Mouse (Mus musculus) lung, adult 18-20 months (tissue): ENCODE results near the gene Ppp2r5a.

Experiments used
- DNase-seq, 2 experiments: peaks; one replicate each; pipeline ENCODE4 v3.0.0; 2022; ENCODE audit warnings: mixed read lengths in 2 of 2

The Ppp2r5a gene

GRCm38 (mm10) chr1:191375644-191375998 is 27.5 kb downstream of the Ppp2r5a start:
- no peak for DNase-seq

GRCm38 (mm10) chr1:191374993-191375643 is 28.0 kb downstream of the Ppp2r5a start:
- no peak for DNase-seq

GRCm38 (mm10) chr1:191369140-191369539 is 33.9 kb downstream of the Ppp2r5a start:
- DNase-seq: no peak

- no peak for DNase-seq
These were observed 34.9 kb downstream of the Ppp2r5a start for GRCm38 (mm10) chr1:191368193-191368592.

GRCm38 (mm10) chr1:191364477-191364876 is 38.6 kb downstream of the Ppp2r5a start:
- DNase-seq: peak in 1 of 2 experiments; percentile 28

GRCm38 (mm10) chr1:191362412-191362811 is 40.7 kb downstream of the Ppp2r5a start:
- DNase-seq: no peak

- no peak for DNase-seq
These were observed 43.6 kb downstream of the Ppp2r5a start for GRCm38 (mm10) chr1:191359478-191359877.

GRCm38 (mm10) chr1:191356936-191357335 is 46.1 kb downstream of the Ppp2r5a start:
- no peak for DNase-seq

- DNase-seq: no peak
These were observed 49.2 kb downstream of the Ppp2r5a start for GRCm38 (mm10) chr1:191353836-191354235.

GRCm38 (mm10) chr1:191352786-191353488 is 50.1 kb downstream of the Ppp2r5a start:
- peak in 1 of 2 experiments; percentile 29 for DNase-seq

- no peak for DNase-seq
These were observed 52.7 kb downstream of the Ppp2r5a start for GRCm38 (mm10) chr1:191350355-191350754.

GRCm38 (mm10) chr1:191349486-191350037 is 53.5 kb downstream of the Ppp2r5a start:
- no peak for DNase-seq

- no peak for DNase-seq
These were observed 54.1 kb downstream of the Ppp2r5a start for GRCm38 (mm10) chr1:191348996-191349395.

- DNase-seq: no peak
These were observed 54.5 kb downstream of the Ppp2r5a start for GRCm38 (mm10) chr1:191348592-191348991.

GRCm38 (mm10) chr1:191347602-191348001 is 55.5 kb downstream of the Ppp2r5a start:
- no peak for DNase-seq

- DNase-seq: no peak
These were observed 62.5 kb downstream of the Ppp2r5a start for GRCm38 (mm10) chr1:191340530-191340929.

- DNase-seq: no peak
These were observed 63.2 kb downstream of the Ppp2r5a start for GRCm38 (mm10) chr1:191339876-191340275.

- no peak for DNase-seq
These were observed 68.6 kb downstream of the Ppp2r5a start for GRCm38 (mm10) chr1:191334500-191334899.

- DNase-seq: no peak
These were observed 72.7 kb downstream of the Ppp2r5a start for GRCm38 (mm10) chr1:191330356-191330755.

- DNase-seq: no peak
These were observed 75.0 kb downstream of the Ppp2r5a start for GRCm38 (mm10) chr1:191328019-191328441.

- no peak for DNase-seq
These were observed 75.8 kb downstream of the Ppp2r5a start for GRCm38 (mm10) chr1:191327258-191327657.

- peak; percentile 40 to 49 for DNase-seq
These were observed 76.7 kb downstream of the Ppp2r5a start for GRCm38 (mm10) chr1:191326233-191326882.

GRCm38 (mm10) chr1:191325726-191326232 is 77.3 kb downstream of the Ppp2r5a start, which contains the start of gene Tmem206:
TSS of gene Tmem206 (plus strand) at chr1:191325912.
- peak; percentile 96 for DNase-seq
